Mouse (Mus musculus): ENCODE measurements at regions not wholly inside any gene's neighbourhood (a gene's known extent, or its start where the extent isn't known, plus 50 kb on each side); places are given as distances from the start of the nearest gene placed in this dataset.
A peak's percentile ranks its signal among the peaks of the same experiment; 100 is the strongest.

GRCm38 (mm10) chr13:97555312-97555711 is 205.1 kb downstream of the Gm10260 start:
- H3K9me3 ChIP-seq (ENCODE audit: control insufficient read depth, low read length), result no peaks in the 10 kb centered on the region
- 81% methylated on average over 3 of the region's 3 CpGs for WGBS
- H3K36me3 ChIP-seq (ENCODE audit: control insufficient read depth, insufficient read depth, low read length), result no peaks in the 10 kb centered on the region
- H3K27me3 ChIP-seq (replicated peaks; ENCODE audit: control insufficient read depth, insufficient read depth, low read length), result no peaks in the 10 kb centered on the region
- no peak overlapping the region for H3K27ac ChIP-seq (replicated peaks; ENCODE audit: low read depth, low read length)
- no peak overlapping the region for H3K4me3 ChIP-seq (ENCODE audit: low read depth, low read length)
- H3K9ac ChIP-seq (ENCODE audit: low read depth, low read length), result no peak overlapping the region
- H3K4me2 ChIP-seq (ENCODE audit: low read depth, low read length), result no peak overlapping the region
- no peak for ATAC-seq (ENCODE audit: low read depth)
- H3K4me1 ChIP-seq (ENCODE audit: control insufficient read depth, insufficient read depth, low read length), result no peaks in the 10 kb centered on the region
- no peak for DNase-seq (ENCODE audit: low spot score)

GRCm38 (mm10) chr13:97554601-97555000 is 205.8 kb downstream of the Gm10260 start:
- Histone ChIP-seq H3K36me3 (ENCODE audit: control insufficient read depth, insufficient read depth, low read length) (no peaks in the 10 kb centered on the region), H3K4me2 (ENCODE audit: low read depth, low read length) (no peak overlapping the region), H3K27ac (replicated peaks; ENCODE audit: low read depth, low read length) (no peak overlapping the region), H3K9me3 (ENCODE audit: control insufficient read depth, low read length) (no peaks in the 10 kb centered on the region), H3K4me3 (ENCODE audit: low read depth, low read length) (no peak overlapping the region), H3K9ac (ENCODE audit: low read depth, low read length) (no peak overlapping the region), H3K4me1 (ENCODE audit: control insufficient read depth, insufficient read depth, low read length) (no peaks in the 10 kb centered on the region), H3K27me3 (replicated peaks; ENCODE audit: control insufficient read depth, insufficient read depth, low read length) (no peaks in the 10 kb centered on the region)
- DNase-seq (ENCODE audit: low spot score), result no peak
- ATAC-seq (ENCODE audit: low read depth), result no peak
- WGBS, result 46% methylated on average over 5 of the region's 5 CpGs

GRCm38 (mm10) chr13:97552236-97552635 is 208.2 kb downstream of the Gm10260 start:
- H3K27me3 ChIP-seq (replicated peaks; ENCODE audit: control insufficient read depth, insufficient read depth, low read length), result no peaks in the 10 kb centered on the region
- no peak overlapping the region for H3K4me3 ChIP-seq (ENCODE audit: low read depth, low read length)
- peaks cover 20% of the 10 kb centered on the region for H3K4me1 ChIP-seq (ENCODE audit: control insufficient read depth, insufficient read depth, low read length)
- H3K36me3 ChIP-seq (ENCODE audit: control insufficient read depth, insufficient read depth, low read length), result no peaks in the 10 kb centered on the region
- H3K9me3 ChIP-seq (ENCODE audit: control insufficient read depth, low read length), result no peaks in the 10 kb centered on the region
- ATAC-seq (ENCODE audit: low read depth) (no peak), DNase-seq (ENCODE audit: low spot score) (no peak)
- H3K9ac ChIP-seq (ENCODE audit: low read depth, low read length), result no peak overlapping the region
- H3K4me2 ChIP-seq (ENCODE audit: low read depth, low read length), result no peak overlapping the region
- H3K27ac ChIP-seq (replicated peaks; ENCODE audit: low read depth, low read length), result no peak overlapping the region
- WGBS, result 69% methylated on average over 4 of the region's 4 CpGs

DNA sequence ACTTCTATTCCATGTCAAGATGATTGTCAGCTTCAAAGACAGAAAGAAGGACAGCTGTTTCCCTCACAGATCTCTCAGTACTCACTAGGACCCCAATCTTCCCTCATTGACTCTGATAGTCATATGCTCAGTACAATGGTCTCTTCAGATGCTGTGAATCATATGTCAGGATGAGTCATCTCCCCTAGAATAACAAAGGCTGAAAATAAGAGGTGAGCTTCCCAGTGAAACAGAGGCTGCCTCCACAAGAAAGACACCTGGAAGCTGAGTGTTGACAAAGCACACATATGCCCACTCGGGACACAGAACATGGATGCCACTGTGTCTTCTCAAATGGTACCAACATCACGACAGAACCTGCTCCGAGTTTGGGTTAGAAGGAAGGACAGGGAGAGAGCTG is 209.6 kb downstream of the Gm10260 start:
- DNase-seq (ENCODE audit: low spot score) (no peak), ATAC-seq (ENCODE audit: low read depth) (no peak)
- H3K4me2 ChIP-seq (ENCODE audit: low read depth, low read length), result no peak overlapping the region
- H3K27me3 ChIP-seq (replicated peaks; ENCODE audit: control insufficient read depth, insufficient read depth, low read length), result no peaks in the 10 kb centered on the region
- H3K4me1 ChIP-seq (ENCODE audit: control insufficient read depth, insufficient read depth, low read length), result peaks cover 20% of the 10 kb centered on the region
- H3K9ac ChIP-seq (ENCODE audit: low read depth, low read length), result no peak overlapping the region
- H3K27ac ChIP-seq (replicated peaks; ENCODE audit: low read depth, low read length), result no peak overlapping the region
- no peaks in the 10 kb centered on the region for H3K9me3 ChIP-seq (ENCODE audit: control insufficient read depth, low read length)
- no peaks in the 10 kb centered on the region for H3K36me3 ChIP-seq (ENCODE audit: control insufficient read depth, insufficient read depth, low read length)
- WGBS, result 95% methylated on average over 3 of the region's 3 CpGs
- no peak overlapping the region for H3K4me3 ChIP-seq (ENCODE audit: low read depth, low read length)

GRCm38 (mm10) chr13:97550172-97550571 is 210.3 kb downstream of the Gm10260 start:
- H3K4me1 ChIP-seq (ENCODE audit: control insufficient read depth, insufficient read depth, low read length), result peaks cover 20% of the 10 kb centered on the region
- H3K4me2 ChIP-seq (ENCODE audit: low read depth, low read length), result no peak overlapping the region
- no peaks in the 10 kb centered on the region for H3K9me3 ChIP-seq (ENCODE audit: control insufficient read depth, low read length)
- H3K27me3 ChIP-seq (replicated peaks; ENCODE audit: control insufficient read depth, insufficient read depth, low read length), result no peaks in the 10 kb centered on the region
- ATAC-seq (ENCODE audit: low read depth) (no peak), DNase-seq (ENCODE audit: low spot score) (no peak)
- WGBS, result 81% methylated on average over 5 of the region's 5 CpGs
- H3K27ac ChIP-seq (replicated peaks; ENCODE audit: low read depth, low read length), result no peak overlapping the region
- H3K4me3 ChIP-seq (ENCODE audit: low read depth, low read length), result no peak overlapping the region
- H3K36me3 ChIP-seq (ENCODE audit: control insufficient read depth, insufficient read depth, low read length), result no peaks in the 10 kb centered on the region
- H3K9ac ChIP-seq (ENCODE audit: low read depth, low read length), result no peak overlapping the region

- Histone ChIP-seq H3K4me1 (ENCODE audit: control insufficient read depth, insufficient read depth, low read length) (peaks cover 20% of the 10 kb centered on the region), H3K9ac (ENCODE audit: low read depth, low read length) (no peak overlapping the region), H3K36me3 (ENCODE audit: control insufficient read depth, insufficient read depth, low read length) (no peaks in the 10 kb centered on the region), H3K4me2 (ENCODE audit: low read depth, low read length) (no peak overlapping the region), H3K4me3 (ENCODE audit: low read depth, low read length) (no peak overlapping the region), H3K9me3 (ENCODE audit: control insufficient read depth, low read length) (no peaks in the 10 kb centered on the region), H3K27ac (replicated peaks; ENCODE audit: low read depth, low read length) (peak overlapping the region; percentile 45), H3K27me3 (replicated peaks; ENCODE audit: control insufficient read depth, insufficient read depth, low read length) (no peaks in the 10 kb centered on the region)
- ATAC-seq (ENCODE audit: low read depth), result no peak
- no peak for DNase-seq (ENCODE audit: low spot score)
- whole genome bisulfite sequencing, result 84% methylated on average over 6 of the region's 6 CpGs
Measured at GRCm38 (mm10) chr13:97549384-97549783, 211.0 kb downstream of the Gm10260 start.

DNA sequence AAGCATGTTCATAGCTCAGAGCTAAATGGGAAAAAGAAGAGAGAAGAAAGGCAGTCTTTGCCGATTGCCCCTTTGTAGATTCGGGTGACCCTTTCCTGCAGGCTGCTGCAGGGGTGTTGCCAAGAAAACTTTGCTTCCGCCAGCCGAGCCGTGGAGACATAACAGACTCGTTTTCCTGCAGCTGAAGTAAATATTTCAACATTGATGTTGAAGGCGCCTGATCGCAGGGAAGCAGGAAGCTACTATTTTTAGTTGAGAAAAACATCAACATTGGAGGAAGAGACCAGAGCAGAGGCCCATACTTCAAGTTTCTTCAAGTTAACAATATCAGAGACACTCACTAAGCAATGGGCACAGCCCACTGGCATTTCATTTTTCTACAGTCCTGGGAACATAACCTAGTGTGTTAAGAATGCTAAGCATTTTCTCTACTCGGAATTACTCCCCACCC is 211.9 kb downstream of the Gm10260 start:
- 11% methylated on average over 9 of the region's 9 CpGs for WGBS
- DNase-seq (ENCODE audit: low spot score) (peak; percentile 88), ATAC-seq (ENCODE audit: low read depth) (0 out of 2 replicates have a peak, but pooled peaks have one; percentile 47)

GRCm38 (mm10) chr13:97546936-97547335 is 213.5 kb downstream of the Gm10260 start:
- Histone ChIP-seq H3K4me3 (ENCODE audit: low read depth, low read length) (no peak overlapping the region), H3K27me3 (replicated peaks; ENCODE audit: control insufficient read depth, insufficient read depth, low read length) (no peaks in the 10 kb centered on the region), H3K9me3 (ENCODE audit: control insufficient read depth, low read length) (no peaks in the 10 kb centered on the region), H3K27ac (replicated peaks; ENCODE audit: low read depth, low read length) (no peak overlapping the region), H3K4me2 (ENCODE audit: low read depth, low read length) (no peak overlapping the region), H3K9ac (ENCODE audit: low read depth, low read length) (no peak overlapping the region), H3K36me3 (ENCODE audit: control insufficient read depth, insufficient read depth, low read length) (no peaks in the 10 kb centered on the region), H3K4me1 (ENCODE audit: control insufficient read depth, insufficient read depth, low read length) (peaks cover 20% of the 10 kb centered on the region)
- 72% methylated on average over 5 of the region's 5 CpGs for WGBS
- DNase-seq (ENCODE audit: low spot score) (no peak), ATAC-seq (ENCODE audit: low read depth) (no peak)

More for the DNA sequence above, 211.9 kb downstream of the Gm10260 start:
- H3K4me3 ChIP-seq (ENCODE audit: low read depth, low read length), result no peak overlapping the region
- H3K36me3 ChIP-seq (ENCODE audit: control insufficient read depth, insufficient read depth, low read length), result no peaks in the 10 kb centered on the region
- peaks cover 20% of the 10 kb centered on the region for H3K4me1 ChIP-seq (ENCODE audit: control insufficient read depth, insufficient read depth, low read length)
- no peak overlapping the region for H3K9ac ChIP-seq (ENCODE audit: low read depth, low read length)
- H3K27ac ChIP-seq (replicated peaks; ENCODE audit: low read depth, low read length), result peak overlapping the region; percentile 45
- no peak overlapping the region for H3K4me2 ChIP-seq (ENCODE audit: low read depth, low read length)
- H3K9me3 ChIP-seq (ENCODE audit: control insufficient read depth, low read length), result no peaks in the 10 kb centered on the region
- no peaks in the 10 kb centered on the region for H3K27me3 ChIP-seq (replicated peaks; ENCODE audit: control insufficient read depth, insufficient read depth, low read length)

- ATAC-seq (ENCODE audit: low read depth), result no peak
- WGBS, result 70% methylated on average over 9 of the region's 9 CpGs
- no peak overlapping the region for H3K4me2 ChIP-seq (ENCODE audit: low read depth, low read length)
- H3K4me3 ChIP-seq (ENCODE audit: low read depth, low read length), result no peak overlapping the region
- no peak overlapping the region for H3K27ac ChIP-seq (replicated peaks; ENCODE audit: low read depth, low read length)
- no peaks in the 10 kb centered on the region for H3K27me3 ChIP-seq (replicated peaks; ENCODE audit: control insufficient read depth, insufficient read depth, low read length)
- no peaks in the 10 kb centered on the region for H3K36me3 ChIP-seq (ENCODE audit: control insufficient read depth, insufficient read depth, low read length)
- no peak overlapping the region for H3K9ac ChIP-seq (ENCODE audit: low read depth, low read length)
- H3K9me3 ChIP-seq (ENCODE audit: control insufficient read depth, low read length), result no peaks in the 10 kb centered on the region
- H3K4me1 ChIP-seq (ENCODE audit: control insufficient read depth, insufficient read depth, low read length), result peaks cover 20% of the 10 kb centered on the region
- no peak for DNase-seq (ENCODE audit: low spot score)
Measured at GRCm38 (mm10) chr13:97545971-97546454, 214.4 kb downstream of the Gm10260 start.

Measured in embryonic facial prominence, embryonic 14.5 days (tissue).